8 mouse cellular contexts compared by ENCODE assay signal in the genomic region with DNA sequence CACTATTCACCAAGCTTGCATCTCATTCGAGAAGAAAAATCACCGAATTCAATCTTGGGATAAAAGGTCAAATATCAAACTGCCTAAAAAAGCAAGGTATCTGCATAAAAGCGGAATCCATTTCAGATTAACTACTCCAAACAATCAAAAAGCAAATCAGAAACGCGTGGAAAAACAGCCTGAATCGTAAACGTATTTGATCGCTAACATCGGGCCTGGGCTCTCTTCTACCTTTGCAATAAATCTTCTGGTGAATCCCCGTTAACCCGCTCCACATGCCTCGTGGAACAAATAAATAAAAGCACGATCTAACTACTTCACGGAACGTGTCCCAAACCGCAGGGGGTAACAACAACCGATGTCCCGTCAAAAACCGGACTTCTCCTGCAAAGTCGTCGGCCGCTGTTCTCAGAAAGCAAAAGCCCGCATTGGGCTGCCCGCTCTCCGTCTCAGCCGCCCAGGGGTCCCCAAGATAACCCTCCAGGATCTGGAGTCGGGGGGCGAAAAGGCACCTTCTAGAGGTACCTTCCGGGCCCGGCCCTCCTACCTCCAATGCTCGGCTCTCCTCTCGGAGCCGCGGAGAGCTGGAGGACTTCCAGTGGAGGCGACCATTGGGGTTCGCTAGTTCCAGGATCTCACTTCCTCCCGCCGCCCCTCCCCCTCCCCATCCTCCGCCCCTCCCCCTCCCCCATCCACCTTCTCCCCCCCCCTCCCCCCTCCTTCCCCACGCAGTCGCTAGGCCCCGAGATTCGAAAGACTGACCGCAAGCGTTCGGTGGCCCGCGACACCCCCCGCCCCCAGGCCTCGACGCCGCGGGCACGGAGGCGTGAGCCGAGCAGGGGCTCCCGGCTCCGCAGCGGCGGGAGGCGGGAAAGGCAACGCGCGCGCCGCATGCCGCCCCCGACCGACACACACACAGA. TPM values are rescaled to one million over a fixed set of nuclear protein-coding genes. Genes with fewer than 3 reads are reported as not detected.
DNase-seq lines count a peak whose midpoint lies in the region; ATAC-seq and TF ChIP-seq lines count a peak whose summit lies in the region.

No protein-coding gene starts in this region.

- 26% methylated on average over 52 of the region's 69 CpGs for WGBS in intestine, postnatal 0 days
- 24% methylated on average over 35 of the region's 69 CpGs for WGBS in limb, embryonic 14.5 days
- WGBS in midbrain, embryonic 15.5 days = 30% methylated on average over 36 of the region's 69 CpGs
- 19% methylated on average over 49 of the region's 69 CpGs for WGBS in stomach, embryonic 14.5 days

- DNase-seq in lung, adult 18-20 months = peak; percentile 42 to 43
- DNase-seq in lung, postnatal 25 days (ENCODE audit: low spot score) = no peak
- peak; percentile 35 to 48 for DNase-seq in cerebellum, postnatal 36 days
- peak; percentile 58 for DNase-seq in gastrocnemius, postnatal 14 days
- DNase-seq in limb, embryonic 14.5 days (ENCODE audit: low spot score) = peak; percentile 19

- no peaks in the 10 kb centered on the region for H3K4me1 ChIP-seq in intestine, postnatal 0 days (replicated peaks; ENCODE audit: control insufficient read depth, insufficient read depth, low read length)
- H3K4me1 ChIP-seq in limb, embryonic 14.5 days (ENCODE audit: control insufficient read depth, insufficient read depth, low read length) = no peaks in the 10 kb centered on the region
- peaks cover 13% of the 10 kb centered on the region for H3K4me1 ChIP-seq in midbrain, embryonic 15.5 days
- 0 out of 2 replicates have a peak, but pooled peaks cover 3% of the 10 kb centered on the region for H3K4me1 ChIP-seq in stomach, embryonic 14.5 days (ENCODE audit: control insufficient read depth, insufficient read depth, low read length)

- peak overlapping the region; percentile 86 for H3K27ac ChIP-seq in intestine, postnatal 0 days (ENCODE audit: low read depth, low read length)
- peak overlapping the region; percentile 95 for H3K27ac ChIP-seq in limb, embryonic 14.5 days (replicated peaks; ENCODE audit: low read depth, low read length)
- peak overlapping the region; percentile 95 for H3K27ac ChIP-seq in midbrain, embryonic 15.5 days
- peak overlapping the region; percentile 87 for H3K27ac ChIP-seq in stomach, embryonic 14.5 days (ENCODE audit: low read length)

- peak overlapping the region; percentile 68 for H3K4me3 ChIP-seq in intestine, postnatal 0 days (ENCODE audit: low read depth, low read length)
- peak overlapping the region; percentile 60 for H3K4me3 ChIP-seq in limb, embryonic 14.5 days (replicated peaks; ENCODE audit: low read length)
- peak overlapping the region; percentile 66 for H3K4me3 ChIP-seq in midbrain, embryonic 15.5 days
- peak overlapping the region; percentile 57 for H3K4me3 ChIP-seq in stomach, embryonic 14.5 days (ENCODE audit: low read depth, low read length)

- intact Hi-C loops in gastrocnemius, postnatal 14 days (cut with DNase I; ENCODE audit: low total_unique reads) = no loop called here

- TF ChIP-seq POLR2A in limb, embryonic 14.5 days (IDR thresholded peaks at IDR 0.05; ENCODE audit: borderline replicate concordance, extremely low read depth, insufficient read depth, insufficient read length) = no peak

- H3K4me2 ChIP-seq in intestine, postnatal 0 days (replicated peaks; ENCODE audit: low read depth) = peak overlapping the region; percentile 61
- H3K4me2 ChIP-seq in limb, embryonic 14.5 days (replicated peaks; ENCODE audit: low read depth, low read length, severe bottlenecking) = peak overlapping the region; percentile 43
- peak overlapping the region; percentile 51 for H3K4me2 ChIP-seq in midbrain, embryonic 15.5 days
- H3K4me2 ChIP-seq in stomach, embryonic 14.5 days (replicated peaks; ENCODE audit: low read depth, low read length) = peak overlapping the region; percentile 33

- peak; percentile 41 for ATAC-seq in intestine, postnatal 0 days
- ATAC-seq in limb, embryonic 14.5 days (ENCODE audit: low FRiP score, low read depth) = peak; percentile 58; the same call in 1 of the 2 replicates
- peak; percentile 63 for ATAC-seq in midbrain, embryonic 15.5 days (replicated peaks)
- ATAC-seq in stomach, embryonic 14.5 days (ENCODE audit: insufficient number of reproducible peaks, insufficient read depth, low FRiP score, low read depth) = peak; percentile 30; the same call in 1 of the 2 replicates

- peak overlapping the region; percentile 75 for H3K9ac ChIP-seq in intestine, postnatal 0 days (ENCODE audit: low read depth, low read length)
- H3K9ac ChIP-seq in limb, embryonic 14.5 days (ENCODE audit: low read depth, low read length, severe bottlenecking) = peak overlapping the region; percentile 91
- H3K9ac ChIP-seq in midbrain, embryonic 15.5 days = peak overlapping the region; percentile 84
- H3K9ac ChIP-seq in stomach, embryonic 14.5 days (replicated peaks; ENCODE audit: low read depth, low read length) = peak overlapping the region; percentile 81

- H3K36me3 ChIP-seq in intestine, postnatal 0 days (ENCODE audit: control insufficient read depth, insufficient read depth) = no peaks in the 10 kb centered on the region
- no peaks in the 10 kb centered on the region for H3K36me3 ChIP-seq in limb, embryonic 14.5 days (ENCODE audit: control insufficient read depth, insufficient read depth, low read length)
- no peaks in the 10 kb centered on the region for H3K36me3 ChIP-seq in midbrain, embryonic 15.5 days (replicated peaks)
- H3K36me3 ChIP-seq in stomach, embryonic 14.5 days (ENCODE audit: control insufficient read depth, insufficient read depth, low read length) = no peaks in the 10 kb centered on the region

- TF ChIP-seq CTCF in intestine, postnatal 0 days (IDR thresholded peaks at IDR 0.05; ENCODE audit: low read depth) = no peak

- H3K27me3 ChIP-seq in intestine, postnatal 0 days (replicated peaks; ENCODE audit: control insufficient read depth, insufficient read depth, low read length) = no peaks in the 10 kb centered on the region
- H3K27me3 ChIP-seq in limb, embryonic 14.5 days (ENCODE audit: control insufficient read depth, insufficient read depth, low read length) = no peaks in the 10 kb centered on the region
- no peaks in the 10 kb centered on the region for H3K27me3 ChIP-seq in midbrain, embryonic 15.5 days (replicated peaks)
- H3K27me3 ChIP-seq in stomach, embryonic 14.5 days (ENCODE audit: control insufficient read depth, insufficient read depth, low read length) = no peaks in the 10 kb centered on the region

- no peaks in the 10 kb centered on the region for H3K9me3 ChIP-seq in intestine, postnatal 0 days (ENCODE audit: control insufficient read depth)
- H3K9me3 ChIP-seq in limb, embryonic 14.5 days (ENCODE audit: control insufficient read depth, low read length) = no peaks in the 10 kb centered on the region
- H3K9me3 ChIP-seq in midbrain, embryonic 15.5 days = no peaks in the 10 kb centered on the region
- H3K9me3 ChIP-seq in stomach, embryonic 14.5 days (ENCODE audit: control insufficient read depth, low read depth, low read length) = no peaks in the 10 kb centered on the region

RNA-seq across cellular contexts. Expression of a gene that starts 1.0 kb away (rescaled TPM):
- 10 to 100 TPM; 42.3 to 43.4 TPM for total RNA-seq in gastrocnemius, postnatal 14 days (2021)
- polyA plus RNA-seq in intestine, postnatal 0 days (2015; fragmentation: Nextera tagmentation; extraction: Ambion mirVana) = 39.9 and 48.9 TPM in 2 replicates
- 80.3 and 87.5 TPM in 2 replicates for polyA plus RNA-seq in limb, embryonic 14.5 days (2012; rRNA removed)
- polyA plus RNA-seq in limb, embryonic 14.5 days (2014; fragmentation: Nextera tagmentation; extraction: Ambion mirVana) = 143 and 173 TPM in 2 replicates
- polyA plus RNA-seq in midbrain, embryonic 15.5 days (2015; fragmentation: Nextera tagmentation; extraction: Ambion mirVana) = 256 and 279 TPM in 2 replicates
- 223 and 224 TPM in 2 replicates for polyA plus RNA-seq in stomach, embryonic 14.5 days (2014; fragmentation: Nextera tagmentation; extraction: Ambion mirVana)
